Mouse (Mus musculus): ENCODE measurements at regions not wholly inside any gene's neighbourhood (a gene's known extent, or its start where the extent isn't known, plus 50 kb on each side); places are given as distances from the start of the nearest gene placed in this dataset.
"Not testable (repeated sequence)": the region's sequence is repeated elsewhere in the genome, so short reads cannot be mapped to it uniquely, and the experiment has no call there.

GRCm38 (mm10) chr12:93812963-93813733 lies 1878.9 kb upstream of the Flrt2 start:
- DNase-seq (ENCODE audit: low spot score in 2 of 2) = no peak

GRCm38 (mm10) chr12:93850944-93851520 lies 1841.0 kb upstream of the Flrt2 start:
- no peak for DNase-seq (ENCODE audit: low spot score in 2 of 2)

GRCm38 (mm10) chr12:93851660-93852059 lies 1840.4 kb upstream of the Flrt2 start:
- DNase-seq (ENCODE audit: low spot score in 2 of 2) = no peak

- DNase-seq (ENCODE audit: low spot score in 2 of 2) = no peak
Observed at GRCm38 (mm10) chr12:93885946-93886345, 1806.1 kb upstream of the Flrt2 start.

- no peak for DNase-seq (ENCODE audit: low spot score in 2 of 2)
Observed at GRCm38 (mm10) chr12:93890109-93890508, 1801.9 kb upstream of the Flrt2 start.

GRCm38 (mm10) chr12:93928541-93929238 lies 1763.3 kb upstream of the Flrt2 start:
- DNase-seq (ENCODE audit: low spot score in 2 of 2) = not testable (repeated sequence)

- DNase-seq (ENCODE audit: low spot score in 2 of 2) = not testable (repeated sequence)
Observed at GRCm38 (mm10) chr12:93929239-93929563, 1762.8 kb upstream of the Flrt2 start.

- DNase-seq (ENCODE audit: low spot score in 2 of 2) = not testable (repeated sequence)
Observed at GRCm38 (mm10) chr12:93930242-93930641, 1761.8 kb upstream of the Flrt2 start.

GRCm38 (mm10) chr12:93960869-93961268 lies 1731.2 kb upstream of the Flrt2 start:
- DNase-seq (ENCODE audit: low spot score in 2 of 2) = no peak

- DNase-seq (ENCODE audit: low spot score in 2 of 2) = no peak
Observed at GRCm38 (mm10) chr12:93981307-93981706, 1710.7 kb upstream of the Flrt2 start.

GRCm38 (mm10) chr12:93991531-93991930 lies 1700.5 kb upstream of the Flrt2 start:
- no peak for DNase-seq (ENCODE audit: low spot score in 2 of 2)

GRCm38 (mm10) chr12:93993875-93994274 lies 1698.2 kb upstream of the Flrt2 start:
- DNase-seq (ENCODE audit: low spot score in 2 of 2) = no peak

- no peak for DNase-seq (ENCODE audit: low spot score in 2 of 2)
Observed at GRCm38 (mm10) chr12:94015946-94016345, 1676.1 kb upstream of the Flrt2 start.

GRCm38 (mm10) chr12:94031364-94031763 lies 1660.7 kb upstream of the Flrt2 start:
- no peak for DNase-seq (ENCODE audit: low spot score in 2 of 2)

- no peak for DNase-seq (ENCODE audit: low spot score in 2 of 2)
Observed at GRCm38 (mm10) chr12:94047972-94048371, 1644.1 kb upstream of the Flrt2 start.

- DNase-seq (ENCODE audit: low spot score in 2 of 2) = no peak
Observed at GRCm38 (mm10) chr12:94057767-94058166, 1634.3 kb upstream of the Flrt2 start.

- DNase-seq (ENCODE audit: low spot score in 2 of 2) = no peak
Observed at GRCm38 (mm10) chr12:94059641-94060040, 1632.4 kb upstream of the Flrt2 start.

- no peak for DNase-seq (ENCODE audit: low spot score in 2 of 2)
Observed at GRCm38 (mm10) chr12:94060336-94060735, 1631.7 kb upstream of the Flrt2 start.

GRCm38 (mm10) chr12:94066444-94067152 lies 1625.4 kb upstream of the Flrt2 start:
- DNase-seq (ENCODE audit: low spot score in 2 of 2) = no peak

- no peak for DNase-seq (ENCODE audit: low spot score in 2 of 2)
Observed at GRCm38 (mm10) chr12:94070940-94071505, 1621.0 kb upstream of the Flrt2 start.

GRCm38 (mm10) chr12:94105582-94106162 lies 1586.4 kb upstream of the Flrt2 start:
- DNase-seq (ENCODE audit: low spot score in 2 of 2) = no peak

GRCm38 (mm10) chr12:94150143-94150542 lies 1541.9 kb upstream of the Flrt2 start:
- no peak for DNase-seq (ENCODE audit: low spot score in 2 of 2)
